Mouse (Mus musculus): ENCODE measurements around the gene Gart. TPM values are rescaled to one million over a fixed set of nuclear protein-coding genes. Genes with fewer than 3 reads are reported as not detected.

Gart gene
- polyA plus RNA-seq, 1 experiment from 2014 or later: 55.7 TPM

DNA sequence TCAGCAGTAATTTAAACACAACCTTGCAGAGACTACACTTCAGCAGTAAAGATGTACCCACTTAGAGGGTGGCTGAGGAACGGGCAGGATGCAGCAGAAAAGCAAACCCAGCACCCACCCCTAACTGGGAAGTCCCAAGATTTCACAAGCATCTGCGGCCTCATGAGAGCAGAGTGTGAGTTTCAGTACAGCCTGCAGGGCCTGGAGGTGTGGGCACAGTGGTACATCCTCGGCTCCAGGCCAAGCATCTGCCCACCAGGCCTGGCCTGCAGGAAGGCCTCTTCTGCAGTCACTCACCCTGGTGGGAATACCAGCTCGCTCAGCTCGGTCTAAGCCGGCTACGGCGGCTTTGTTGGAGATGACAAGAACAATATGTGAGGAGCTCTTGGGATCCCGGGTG lies 23.7 kb downstream of the Gart start:
- 96% methylated on average over 9 of the region's 9 CpGs for WGBS
- no peaks in the 10 kb centered on the region for H3K9me3 ChIP-seq (ENCODE audit: control insufficient read depth, low read length)
- no peak for DNase-seq (ENCODE audit: low spot score)
- no peak for ATAC-seq (ENCODE audit: low FRiP score)
- H3K27me3 ChIP-seq (ENCODE audit: control insufficient read depth, insufficient read depth, low read length): no peaks in the 10 kb centered on the region
- H3K4me2 ChIP-seq (replicated peaks): no peak overlapping the region
- no peak overlapping the region for H3K4me3 ChIP-seq (replicated peaks; ENCODE audit: low read length)
- H3K27ac ChIP-seq: no peak overlapping the region
- peaks cover 2% of the 10 kb centered on the region; the same call in 1 of the 2 replicates for H3K4me1 ChIP-seq (replicated peaks; ENCODE audit: control insufficient read depth, insufficient read depth, low read length)
- peaks cover 75% of the 10 kb centered on the region for H3K36me3 ChIP-seq (replicated peaks; ENCODE audit: control insufficient read depth, insufficient read depth)
- no peak overlapping the region for H3K9ac ChIP-seq

DNA sequence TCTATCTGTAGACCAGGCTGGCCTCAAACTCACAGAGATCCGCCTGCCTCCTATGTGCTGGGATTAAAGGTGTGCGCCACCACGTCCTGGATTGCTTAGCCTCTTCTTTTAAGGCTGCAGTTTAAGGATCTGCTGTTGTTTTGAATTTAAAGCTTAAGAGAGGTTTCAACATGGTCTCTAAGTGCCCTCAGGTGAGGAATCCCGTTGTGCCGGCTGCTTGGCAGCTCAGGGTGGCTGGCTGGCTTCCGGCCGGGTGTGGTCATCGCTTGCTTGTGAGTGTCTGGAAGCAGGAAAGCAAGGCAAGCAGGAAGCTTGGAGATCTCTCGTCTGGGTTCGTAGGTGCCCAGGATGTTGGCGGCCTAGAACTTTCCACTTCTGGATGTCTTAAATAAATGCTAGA lies 25.8 kb downstream of the Gart start:
- Histone ChIP-seq H3K4me3 (replicated peaks; ENCODE audit: low read length) (no peak overlapping the region), H3K9ac (no peak overlapping the region), H3K9me3 (ENCODE audit: control insufficient read depth, low read length) (no peaks in the 10 kb centered on the region), H3K27me3 (ENCODE audit: control insufficient read depth, insufficient read depth, low read length) (no peaks in the 10 kb centered on the region), H3K4me2 (replicated peaks) (no peak overlapping the region), H3K36me3 (replicated peaks; ENCODE audit: control insufficient read depth, insufficient read depth) (peaks cover 57% of the 10 kb centered on the region), H3K27ac (no peak overlapping the region), H3K4me1 (replicated peaks; ENCODE audit: control insufficient read depth, insufficient read depth, low read length) (peaks cover 4% of the 10 kb centered on the region; the same call in 1 of the 2 replicates)
- ATAC-seq (ENCODE audit: low FRiP score) (no peak), DNase-seq (ENCODE audit: low spot score) (no peak)
- WGBS: 92% methylated on average over 11 of the region's 11 CpGs

DNA sequence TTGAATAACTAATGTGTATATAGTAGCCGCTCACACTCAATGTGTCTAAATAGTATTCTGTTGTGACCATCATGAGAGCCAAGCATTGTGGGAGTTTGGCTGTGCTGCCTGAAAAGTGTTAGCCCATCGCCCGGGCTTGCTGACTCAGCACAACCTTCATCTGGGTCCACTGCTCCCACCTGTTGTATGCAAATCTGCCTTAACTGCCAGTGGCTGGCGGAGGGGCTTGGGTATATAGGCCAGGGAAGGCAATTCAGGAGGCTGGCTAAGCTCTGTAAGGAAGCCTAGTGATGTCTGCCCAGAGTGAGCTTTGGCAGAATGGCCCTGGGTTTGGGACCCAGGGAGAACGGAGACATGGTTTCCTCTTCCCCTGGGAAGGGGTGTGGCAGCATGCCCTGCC lies 26.6 kb downstream of the Gart start:
- no peak overlapping the region for H3K4me3 ChIP-seq (replicated peaks; ENCODE audit: low read length)
- WGBS: 92% methylated on average over 5 of the region's 5 CpGs
- DNase-seq (ENCODE audit: low spot score) (no peak), ATAC-seq (ENCODE audit: low FRiP score) (no peak)
- no peak overlapping the region for H3K9ac ChIP-seq
- H3K4me2 ChIP-seq (replicated peaks): no peak overlapping the region
- H3K27me3 ChIP-seq (ENCODE audit: control insufficient read depth, insufficient read depth, low read length): no peaks in the 10 kb centered on the region
- peaks cover 4% of the 10 kb centered on the region; the same call in 1 of the 2 replicates for H3K4me1 ChIP-seq (replicated peaks; ENCODE audit: control insufficient read depth, insufficient read depth, low read length)
- no peak overlapping the region for H3K27ac ChIP-seq
- no peaks in the 10 kb centered on the region for H3K9me3 ChIP-seq (ENCODE audit: control insufficient read depth, low read length)
- peaks cover 49% of the 10 kb centered on the region for H3K36me3 ChIP-seq (replicated peaks; ENCODE audit: control insufficient read depth, insufficient read depth)

DNA sequence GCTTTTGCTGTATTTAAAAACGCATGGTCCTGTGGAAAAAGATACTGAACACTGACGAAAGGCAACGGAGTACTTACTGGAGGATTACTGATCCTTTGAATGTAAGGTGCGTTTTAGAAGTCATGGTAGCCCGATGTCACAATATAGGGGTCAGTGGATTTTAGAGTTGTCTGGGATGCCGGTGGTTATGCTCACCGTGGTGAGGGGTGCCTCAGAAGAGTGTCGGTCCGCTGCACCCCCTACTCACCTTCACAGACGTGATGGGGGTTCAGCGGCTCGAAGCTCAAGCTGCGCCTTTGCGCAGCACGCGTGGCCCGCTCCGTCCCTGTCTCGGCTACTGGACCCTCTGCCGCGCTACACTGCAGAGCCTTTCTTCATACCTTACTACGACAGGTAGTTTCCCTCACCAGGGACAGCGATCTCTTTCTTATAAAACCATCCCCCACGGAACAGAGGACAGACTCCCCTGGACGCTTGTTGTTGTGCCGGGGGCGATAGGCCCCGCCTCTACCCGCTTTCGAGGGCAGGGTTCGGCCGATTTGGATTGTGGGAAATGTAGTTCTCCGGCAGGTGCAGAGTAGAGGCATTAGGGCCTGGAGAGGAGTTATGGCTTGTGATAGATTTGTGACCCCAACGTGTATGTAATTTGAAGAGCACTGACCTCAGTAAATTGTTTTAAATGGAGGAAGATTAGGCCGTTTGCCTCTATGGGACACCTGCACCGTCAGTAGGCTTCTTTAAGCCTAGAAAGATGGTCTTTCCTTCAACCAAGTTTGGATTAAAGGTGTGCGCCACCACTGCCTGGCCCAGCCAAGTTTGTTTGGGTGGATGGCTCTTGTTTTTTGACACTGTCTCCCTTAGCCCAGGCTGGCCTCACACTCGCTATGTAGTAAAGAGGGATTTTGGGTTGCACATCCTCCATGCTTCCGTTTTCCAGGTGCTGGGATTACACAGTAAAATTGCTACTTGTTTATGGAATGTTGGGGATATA lies 27.9 kb downstream of the Gart start, which contains the start of gene Dnajc28:
TSS of gene Dnajc28 (minus strand) at position 516 of the 991 bp plus-strand sequence.
- 10% methylated on average over 39 of the region's 39 CpGs for WGBS
- Histone ChIP-seq H3K9me3 (ENCODE audit: control insufficient read depth, low read length) (no peaks in the 10 kb centered on the region), H3K4me3 (replicated peaks; ENCODE audit: low read length) (peak within 1 kb of the TSS; percentile 53), H3K27ac (no peak within 1 kb of the TSS), H3K4me2 (replicated peaks) (peak within 1 kb of the TSS; percentile 59), H3K4me1 (replicated peaks; ENCODE audit: control insufficient read depth, insufficient read depth, low read length) (peaks cover 4% of the 10 kb centered on the region; the same call in 1 of the 2 replicates), H3K9ac (peak within 1 kb of the TSS; percentile 66), H3K36me3 (replicated peaks; ENCODE audit: control insufficient read depth, insufficient read depth) (peaks cover 38% of the 10 kb centered on the region), H3K27me3 (ENCODE audit: control insufficient read depth, insufficient read depth, low read length) (no peaks in the 10 kb centered on the region)
- DNase-seq (ENCODE audit: low spot score) (peak; percentile 85), ATAC-seq (ENCODE audit: low FRiP score) (peak; percentile 93)

DNA sequence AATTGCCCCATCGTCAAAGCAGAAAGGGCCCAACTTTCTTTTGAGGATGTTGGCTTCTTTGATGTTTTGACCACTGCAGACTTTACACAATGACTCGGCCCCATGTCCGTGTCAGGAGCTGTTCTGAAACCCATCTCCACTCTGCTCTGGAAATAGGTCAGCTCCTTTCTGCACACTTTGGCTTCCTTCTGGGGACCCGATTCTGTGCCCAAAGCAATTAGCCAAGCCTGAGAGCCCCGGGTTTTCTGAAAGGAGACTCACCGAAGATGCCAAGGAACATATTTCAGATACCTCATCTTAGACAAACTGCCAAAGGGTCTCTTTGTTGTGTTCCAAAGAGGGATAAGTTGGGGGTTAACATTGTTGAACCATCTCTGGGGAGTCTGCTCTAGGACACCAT lies 32.2 kb downstream of the Gart start:
- WGBS: 89% methylated on average over 6 of the region's 6 CpGs
- no peak overlapping the region for H3K9ac ChIP-seq
- no peak for DNase-seq (ENCODE audit: low spot score)

DNA sequence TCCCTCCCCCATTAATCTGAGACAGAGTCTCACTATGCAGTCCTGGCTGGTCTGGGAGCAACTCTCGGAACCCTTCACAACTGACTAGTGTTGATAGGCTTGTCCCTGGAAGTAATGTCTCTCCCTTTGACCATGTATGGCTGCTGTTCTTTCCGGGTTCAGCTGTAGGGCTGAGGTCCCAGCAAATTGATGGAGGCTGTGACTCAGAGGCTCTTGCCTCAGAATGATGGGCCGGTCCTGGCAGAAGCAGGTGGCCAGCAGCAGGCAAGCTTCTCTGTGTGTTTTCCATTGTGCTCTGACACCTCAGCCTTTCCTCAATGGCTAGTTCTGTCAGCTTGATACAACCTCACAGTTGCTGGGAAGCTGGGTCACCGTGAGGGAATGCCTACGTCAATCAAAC lies 34.2 kb downstream of the Gart start:
- no peak for ATAC-seq (ENCODE audit: low FRiP score)
- H3K4me1 ChIP-seq (replicated peaks; ENCODE audit: control insufficient read depth, insufficient read depth, low read length): no peaks in the 10 kb centered on the region
- H3K4me3 ChIP-seq (replicated peaks; ENCODE audit: low read length): no peak overlapping the region
- H3K4me2 ChIP-seq (replicated peaks): no peak overlapping the region
- H3K27me3 ChIP-seq (ENCODE audit: control insufficient read depth, insufficient read depth, low read length): no peaks in the 10 kb centered on the region
- H3K9ac ChIP-seq: no peak overlapping the region
- no peak overlapping the region for H3K27ac ChIP-seq
- no peaks in the 10 kb centered on the region for H3K36me3 ChIP-seq (replicated peaks; ENCODE audit: control insufficient read depth, insufficient read depth)
- DNase-seq (ENCODE audit: low spot score): no peak
- 68% methylated on average over 5 of the region's 5 CpGs for WGBS
- no peaks in the 10 kb centered on the region for H3K9me3 ChIP-seq (ENCODE audit: control insufficient read depth, low read length)

More for the DNA sequence above, 32.2 kb downstream of the Gart start:
- no peaks in the 10 kb centered on the region for H3K9me3 ChIP-seq (ENCODE audit: control insufficient read depth, low read length)
- no peaks in the 10 kb centered on the region for H3K27me3 ChIP-seq (ENCODE audit: control insufficient read depth, insufficient read depth, low read length)
- H3K4me1 ChIP-seq (replicated peaks; ENCODE audit: control insufficient read depth, insufficient read depth, low read length): peaks cover 4% of the 10 kb centered on the region; the same call in 1 of the 2 replicates
- no peak for ATAC-seq (ENCODE audit: low FRiP score)
- no peak overlapping the region for H3K4me2 ChIP-seq (replicated peaks)
- no peaks in the 10 kb centered on the region for H3K36me3 ChIP-seq (replicated peaks; ENCODE audit: control insufficient read depth, insufficient read depth)
- H3K4me3 ChIP-seq (replicated peaks; ENCODE audit: low read length): no peak overlapping the region
- no peak overlapping the region for H3K27ac ChIP-seq

DNA sequence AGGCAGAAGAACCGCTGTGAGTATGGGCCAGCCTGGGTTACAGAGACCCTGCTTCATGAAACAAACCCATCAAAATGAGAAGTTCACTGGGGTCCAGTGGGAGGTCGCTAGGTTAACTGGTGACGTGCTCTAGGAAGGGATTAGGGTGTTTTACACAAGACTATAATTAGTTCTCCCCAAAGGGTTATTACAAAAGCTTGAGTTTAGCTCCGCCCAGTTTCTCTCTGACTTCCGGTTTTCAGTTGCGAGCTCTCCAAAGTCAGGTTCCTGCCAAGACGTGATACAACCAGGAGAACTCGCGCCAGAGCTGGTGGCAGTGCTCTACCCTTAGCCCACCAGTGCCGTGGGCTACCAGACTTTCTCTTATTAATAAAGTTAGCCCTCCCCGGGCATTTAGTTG lies 35.5 kb downstream of the Gart start:
- ATAC-seq (ENCODE audit: low FRiP score) (no peak), DNase-seq (ENCODE audit: low spot score) (no peak)
- no peaks in the 10 kb centered on the region for H3K4me1 ChIP-seq (replicated peaks; ENCODE audit: control insufficient read depth, insufficient read depth, low read length)
- no peak overlapping the region for H3K4me2 ChIP-seq (replicated peaks)
- no peaks in the 10 kb centered on the region for H3K36me3 ChIP-seq (replicated peaks; ENCODE audit: control insufficient read depth, insufficient read depth)
- 78% methylated on average over 11 of the region's 11 CpGs for WGBS
- no peak overlapping the region for H3K4me3 ChIP-seq (replicated peaks; ENCODE audit: low read length)
- no peak overlapping the region for H3K27ac ChIP-seq
- H3K9ac ChIP-seq: no peak overlapping the region
- no peaks in the 10 kb centered on the region for H3K9me3 ChIP-seq (ENCODE audit: control insufficient read depth, low read length)
- no peaks in the 10 kb centered on the region for H3K27me3 ChIP-seq (ENCODE audit: control insufficient read depth, insufficient read depth, low read length)

DNA sequence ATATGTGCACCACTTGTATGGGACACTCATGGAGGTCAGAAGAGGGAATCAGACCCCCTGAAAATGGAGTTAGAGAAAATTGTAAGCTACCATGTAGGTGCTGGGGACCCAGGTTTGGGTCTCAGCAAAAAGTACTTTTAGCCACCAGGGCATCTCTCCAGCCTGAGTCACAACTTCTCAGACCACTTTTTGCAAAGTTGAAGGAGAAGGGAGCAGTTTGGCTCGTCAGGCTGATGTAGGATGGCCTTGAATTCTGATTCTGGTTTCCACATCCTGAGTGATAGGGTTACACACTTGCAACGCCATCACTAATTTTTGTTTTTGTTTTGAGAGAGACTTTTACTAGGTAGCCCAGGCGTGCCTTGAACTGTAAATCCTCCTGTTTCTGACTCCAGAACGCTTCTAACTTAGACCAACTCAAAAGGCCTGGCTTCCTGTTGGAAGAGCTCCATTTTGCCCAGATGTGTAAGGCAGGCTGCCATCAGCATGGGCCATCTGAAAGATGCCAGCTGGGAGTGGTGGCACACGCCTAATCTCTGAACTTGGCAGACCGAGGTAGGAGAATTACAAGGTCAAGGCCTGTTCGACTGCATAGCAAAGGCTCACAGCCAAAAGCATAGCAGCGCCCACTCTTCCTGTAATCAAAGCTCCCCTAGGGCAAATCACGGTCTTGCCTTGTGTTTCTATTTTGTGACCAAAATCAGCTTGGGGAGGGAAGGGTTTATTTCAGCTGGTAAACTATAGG lies 37.1 kb downstream of the Gart start:
- DNase-seq (ENCODE audit: low spot score): peak; percentile 26
- 80% methylated on average over 9 of the region's 9 CpGs for WGBS
- H3K4me1 ChIP-seq (replicated peaks; ENCODE audit: control insufficient read depth, insufficient read depth, low read length): no peaks in the 10 kb centered on the region
- no peaks in the 10 kb centered on the region for H3K36me3 ChIP-seq (replicated peaks; ENCODE audit: control insufficient read depth, insufficient read depth)
- no peak for ATAC-seq (ENCODE audit: low FRiP score)
- no peak overlapping the region for H3K27ac ChIP-seq
- H3K9ac ChIP-seq: no peak overlapping the region
- H3K27me3 ChIP-seq (ENCODE audit: control insufficient read depth, insufficient read depth, low read length): no peaks in the 10 kb centered on the region
- no peak overlapping the region for H3K4me3 ChIP-seq (replicated peaks; ENCODE audit: low read length)
- no peak overlapping the region for H3K4me2 ChIP-seq (replicated peaks)
- H3K9me3 ChIP-seq (ENCODE audit: control insufficient read depth, low read length): no peaks in the 10 kb centered on the region

DNA sequence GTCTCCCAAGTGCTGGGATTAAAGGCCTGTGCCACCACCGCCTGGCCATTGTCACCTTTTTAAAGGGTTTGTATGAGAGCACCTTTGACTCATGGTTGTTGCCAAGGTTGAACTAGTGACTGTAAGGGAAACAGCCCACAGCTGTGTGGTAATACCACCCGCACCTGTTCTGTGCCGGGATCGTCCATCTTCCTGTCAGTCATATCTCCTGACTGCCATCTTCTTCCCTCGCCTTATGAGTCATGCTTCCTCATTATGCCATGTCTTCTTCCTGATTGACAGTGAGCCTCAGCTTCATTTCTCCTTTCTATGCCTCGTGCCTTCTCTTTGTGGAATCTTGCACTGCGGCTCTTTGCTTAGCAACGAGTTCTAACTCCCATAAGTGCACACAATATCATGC lies 39.8 kb downstream of the Gart start:
- DNase-seq (ENCODE audit: low spot score): no peak
- Histone ChIP-seq H3K27me3 (ENCODE audit: control insufficient read depth, insufficient read depth, low read length) (no peaks in the 10 kb centered on the region), H3K4me1 (replicated peaks; ENCODE audit: control insufficient read depth, insufficient read depth, low read length) (no peaks in the 10 kb centered on the region), H3K4me2 (replicated peaks) (no peak overlapping the region), H3K27ac (no peak overlapping the region), H3K9ac (no peak overlapping the region), H3K4me3 (replicated peaks; ENCODE audit: low read length) (no peak overlapping the region), H3K36me3 (replicated peaks; ENCODE audit: control insufficient read depth, insufficient read depth) (no peaks in the 10 kb centered on the region), H3K9me3 (ENCODE audit: control insufficient read depth, low read length) (no peaks in the 10 kb centered on the region)
- WGBS: 94% methylated on average over 8 of the region's 8 CpGs
- no peak for ATAC-seq (ENCODE audit: low FRiP score)

Measured in hindbrain, embryonic 14.5 days (tissue).